Mouse (Mus musculus) CH12.LX (cell line): ENCODE measurements at regions not wholly inside any gene's neighbourhood (a gene's known extent, or its start where the extent isn't known, plus 50 kb on each side); places are given as distances from the start of the nearest gene placed in this dataset.

ENCODE experiments used
- CHD1 ChIP-seq: IDR thresholded peaks from 2 replicates; pipeline ENCODE4 v1.6.1; 2012; ENCODE audit warnings: low read depth, low read length, improper control_type of control experiment, inconsistent platforms
- CTCF ChIP-seq, 2 experiments: IDR thresholded peaks in 1 of 2; conservative IDR thresholded peaks in 1 of 2; 2 replicates each; pipeline ENCODE4 v1.5.1; 2011 to 2012; ENCODE audit warnings: low read depth in 2 of 2, low read length in 2 of 2, improper control_type of control experiment in 1 of 2, inconsistent platforms in 1 of 2, mild to moderate bottlenecking in 1 of 2, moderate library complexity in 1 of 2
- EP300 ChIP-seq: IDR thresholded peaks from 2 replicates; pipeline ENCODE4 v1.6.1; 2011; ENCODE audit warnings: low read length, improper control_type of control experiment
- HCFC1 ChIP-seq: IDR thresholded peaks from 2 replicates; pipeline ENCODE4 v1.6.1; 2012; ENCODE audit warnings: low read depth, mild to moderate bottlenecking, inconsistent platforms, low read length, improper control_type of control experiment
- MAFK ChIP-seq: IDR thresholded peaks from 2 replicates; pipeline ENCODE4 v1.6.1; 2011; ENCODE audit warnings: low read length, improper control_type of control experiment; ENCODE audit not compliant: insufficient replicate concordance
- MXI1 ChIP-seq: IDR thresholded peaks from 2 replicates; pipeline ENCODE4 v1.6.1; 2011; ENCODE audit warnings: mild to moderate bottlenecking, low read depth, low read length, improper control_type of control experiment
- POLR2A ChIP-seq: IDR thresholded peaks from 2 replicates; pipeline ENCODE4 v1.6.1; 2011; ENCODE audit warnings: low read depth, mild to moderate bottlenecking, improper control_type of control experiment, low read length
- POLR2AphosphoS2 ChIP-seq: IDR thresholded peaks from 2 replicates; pipeline ENCODE4 v1.6.1; 2011; ENCODE audit warnings: low read depth, low read length, improper control_type of control experiment
- SIN3A ChIP-seq: IDR thresholded peaks from 2 replicates; pipeline ENCODE4 v1.6.1; 2012; ENCODE audit warnings: low read length, improper control_type of control experiment, inconsistent platforms

DNA sequence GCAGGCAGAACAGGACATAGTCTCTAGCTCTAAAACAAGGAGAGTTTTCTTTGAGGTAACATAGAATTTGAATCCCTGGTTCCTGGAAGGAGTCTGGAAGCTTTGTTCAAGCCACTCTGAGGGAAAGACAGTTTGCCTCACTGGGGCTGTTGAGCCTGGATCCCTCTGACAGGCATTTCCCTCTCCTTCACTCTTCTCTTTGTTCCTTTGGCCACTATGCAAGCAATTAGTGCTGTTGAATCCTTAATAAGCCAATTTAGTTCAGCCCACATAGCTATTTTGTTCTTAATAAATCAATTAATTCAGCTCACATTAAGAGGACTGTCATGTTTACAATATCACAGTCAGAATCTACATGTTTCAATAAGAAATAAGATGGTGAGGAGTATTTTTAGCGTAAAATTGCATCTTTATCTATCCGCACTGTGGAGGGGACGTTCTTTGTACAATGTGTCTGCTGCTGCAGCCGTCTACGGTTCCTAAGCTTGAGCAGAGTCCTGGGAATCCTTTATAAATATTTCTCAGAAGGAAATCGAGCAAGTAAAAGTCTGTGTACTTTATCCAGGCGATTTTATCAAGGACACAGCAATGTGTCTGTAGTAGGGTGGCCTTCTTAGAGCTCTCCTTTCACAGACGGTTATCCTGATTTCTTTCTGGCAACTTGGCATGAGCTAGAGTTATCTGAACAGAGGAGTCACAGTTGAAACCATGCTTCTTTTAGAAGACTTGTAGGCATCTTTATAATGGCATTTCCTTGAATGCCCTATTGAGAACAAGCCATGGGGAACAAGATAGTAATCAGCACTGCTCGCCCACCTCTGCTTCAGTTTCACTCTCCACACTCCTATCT lies 646.9 kb upstream of the Nr3c2 start:
- TF ChIP-seq CTCF (conservative IDR thresholded peaks at IDR 0.05 in 1 of 2, IDR thresholded peaks at IDR 0.05 in 1 of 2; ENCODE audit: low read depth in 2 of 2, low read length in 2 of 2) = no peak
- TF ChIP-seq POLR2AphosphoS2 = no peak
- TF ChIP-seq POLR2A = no peak
- TF ChIP-seq EP300 = no peak
- no peak for TF ChIP-seq MXI1
- TF ChIP-seq SIN3A = no peak
- TF ChIP-seq MAFK = no peak
- no peak for TF ChIP-seq HCFC1
- no peak for TF ChIP-seq CHD1
